Mouse (Mus musculus): Measurements from ENCODE around the gene Rcn2. TPM values are rescaled to one million over a fixed set of nuclear protein-coding genes. Genes with fewer than 3 reads are reported as not detected.

Rcn2 gene
- polyA plus RNA-seq, 1 experiment from 2014 or later = 320 TPM

GRCm38 (mm10) chr9:56068630-56069029, 27.0 kb downstream of the Rcn2 start:
- WGBS = 87% methylated on average over 1 of the region's 1 CpGs
- no peak for ATAC-seq (ENCODE audit: low FRiP score, low read depth)
- no peak overlapping the region for H3K4me2 ChIP-seq (replicated peaks)

GRCm38 (mm10) chr9:56072861-56073260, 31.2 kb downstream of the Rcn2 start:
- no peak overlapping the region for H3K27ac ChIP-seq
- peaks cover 29% of the 10 kb centered on the region for H3K36me3 ChIP-seq
- WGBS = 56% methylated on average over 2 of the region's 2 CpGs
- no peak overlapping the region for H3K9ac ChIP-seq
- no peak overlapping the region for H3K4me2 ChIP-seq (replicated peaks)
- H3K4me1 ChIP-seq = peaks cover 23% of the 10 kb centered on the region
- H3K9me3 ChIP-seq = no peaks in the 10 kb centered on the region
- no peak for ATAC-seq (ENCODE audit: low FRiP score, low read depth)
- no peaks in the 10 kb centered on the region for H3K27me3 ChIP-seq
- no peak overlapping the region for H3K4me3 ChIP-seq

More at GRCm38 (mm10) chr9:56068630-56069029, 27.0 kb downstream of the Rcn2 start:
- Histone ChIP-seq H3K36me3 (peaks cover 40% of the 10 kb centered on the region), H3K4me1 (0 out of 2 replicates have a peak, but pooled peaks cover 3% of the 10 kb centered on the region), H3K9ac (no peak overlapping the region), H3K4me3 (no peak overlapping the region), H3K27me3 (no peaks in the 10 kb centered on the region), H3K27ac (no peak overlapping the region), H3K9me3 (no peaks in the 10 kb centered on the region)

DNA sequence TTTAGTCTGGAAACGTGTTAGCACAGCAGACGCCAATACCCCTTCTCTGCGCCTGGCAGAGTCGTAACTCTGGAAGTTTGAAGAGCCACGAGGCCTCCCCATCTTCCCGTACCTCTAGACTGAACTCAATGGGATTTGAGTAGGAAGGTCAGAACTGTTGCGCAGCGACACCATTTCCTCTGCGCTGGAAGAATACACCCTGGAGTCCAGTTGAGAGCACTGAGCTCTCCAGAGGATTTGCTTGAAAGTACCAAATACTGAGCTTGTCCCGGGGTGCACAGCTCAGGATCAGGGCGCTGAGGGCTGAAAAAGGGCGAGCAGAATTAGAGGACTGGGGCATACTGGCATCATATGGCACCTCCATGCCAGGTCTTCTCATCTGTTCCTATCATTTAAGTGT, 33.2 kb downstream of the Rcn2 start:
- Histone ChIP-seq H3K27me3 (no peaks in the 10 kb centered on the region), H3K4me3 (no peak overlapping the region), H3K9ac (no peak overlapping the region), H3K4me2 (replicated peaks) (no peak overlapping the region), H3K9me3 (no peaks in the 10 kb centered on the region), H3K4me1 (peaks cover 23% of the 10 kb centered on the region), H3K27ac (no peak overlapping the region), H3K36me3 (peaks cover 32% of the 10 kb centered on the region)
- 55% methylated on average over 12 of the region's 12 CpGs for WGBS
- no peak for ATAC-seq (ENCODE audit: low FRiP score, low read depth)

DNA sequence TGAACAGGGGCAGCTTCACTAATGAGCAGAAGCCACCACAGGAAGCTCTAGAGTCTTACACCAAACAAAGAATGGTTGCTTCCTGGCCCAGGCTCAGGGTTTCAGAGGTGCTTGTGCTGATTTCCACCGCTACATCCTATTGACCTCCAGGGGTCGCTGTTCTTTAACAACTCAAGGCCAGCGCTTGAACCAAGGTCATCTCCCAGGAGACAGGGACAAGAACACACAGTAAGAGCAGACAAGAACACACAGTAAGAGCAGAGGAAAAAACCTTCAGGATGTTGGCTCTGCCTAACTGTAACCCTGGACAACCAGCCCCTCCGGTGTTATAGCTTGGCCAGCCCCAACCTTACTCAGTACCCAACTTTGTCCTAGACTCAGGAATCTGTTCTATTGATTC, 33.6 kb downstream of the Rcn2 start:
- ATAC-seq (ENCODE audit: low FRiP score, low read depth) = no peak
- 11% methylated on average over 4 of the region's 4 CpGs for WGBS
- no peak overlapping the region for H3K27ac ChIP-seq
- H3K36me3 ChIP-seq = peaks cover 35% of the 10 kb centered on the region
- H3K27me3 ChIP-seq = no peaks in the 10 kb centered on the region
- H3K9me3 ChIP-seq = no peaks in the 10 kb centered on the region
- no peak overlapping the region for H3K4me3 ChIP-seq
- H3K9ac ChIP-seq = 0 out of 2 replicates have a peak overlapping the region, but pooled peaks have one; percentile 1
- H3K4me2 ChIP-seq (replicated peaks) = no peak overlapping the region
- peaks cover 23% of the 10 kb centered on the region for H3K4me1 ChIP-seq

DNA sequence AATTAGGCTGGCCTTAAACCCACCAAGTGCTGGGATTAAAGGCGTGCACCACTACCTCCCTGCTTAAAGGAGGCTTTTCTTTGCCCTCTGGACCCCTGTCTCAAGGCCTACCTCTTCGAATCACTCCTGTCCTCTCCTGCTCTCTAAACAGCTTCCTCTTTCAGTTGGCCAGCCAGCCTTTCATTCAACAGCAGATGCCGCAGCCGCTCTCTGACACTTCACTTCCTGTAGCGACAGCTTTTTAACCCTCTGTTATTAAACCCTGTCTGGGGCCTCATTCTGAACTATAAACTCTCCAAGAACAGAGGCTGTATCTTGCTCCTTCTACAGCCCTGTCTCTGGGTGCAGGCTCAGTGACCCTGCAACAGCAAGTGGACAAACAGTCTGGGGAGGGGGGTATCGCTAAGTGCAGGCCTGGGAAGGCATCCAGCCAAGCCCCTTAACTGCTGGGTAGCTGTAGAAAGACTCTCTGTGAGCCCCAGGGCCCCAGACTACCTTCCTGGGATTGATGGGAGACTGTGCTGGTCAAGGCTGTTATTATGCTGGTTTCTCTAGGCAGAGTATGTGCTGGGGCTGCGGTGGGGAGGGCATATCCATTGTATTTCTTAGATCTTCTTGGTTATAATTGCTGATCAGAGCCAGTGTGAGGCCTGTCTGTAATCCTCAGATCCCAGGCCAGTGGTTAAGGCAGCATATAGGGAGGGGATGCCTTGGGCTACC, 34.4 kb downstream of the Rcn2 start:
- no peak for ATAC-seq (ENCODE audit: low FRiP score, low read depth)
- H3K9me3 ChIP-seq = no peaks in the 10 kb centered on the region
- no peaks in the 10 kb centered on the region for H3K27me3 ChIP-seq
- H3K4me2 ChIP-seq (replicated peaks) = peak overlapping the region; percentile 7; the same call in 1 of the 2 replicates
- 23% methylated on average over 7 of the region's 7 CpGs for WGBS
- H3K36me3 ChIP-seq = peaks cover 32% of the 10 kb centered on the region
- no peak overlapping the region for H3K9ac ChIP-seq
- no peak overlapping the region for H3K4me3 ChIP-seq
- H3K4me1 ChIP-seq = peaks cover 23% of the 10 kb centered on the region
- H3K27ac ChIP-seq = peak overlapping the region; percentile 40; the same call in 1 of the 2 replicates

DNA sequence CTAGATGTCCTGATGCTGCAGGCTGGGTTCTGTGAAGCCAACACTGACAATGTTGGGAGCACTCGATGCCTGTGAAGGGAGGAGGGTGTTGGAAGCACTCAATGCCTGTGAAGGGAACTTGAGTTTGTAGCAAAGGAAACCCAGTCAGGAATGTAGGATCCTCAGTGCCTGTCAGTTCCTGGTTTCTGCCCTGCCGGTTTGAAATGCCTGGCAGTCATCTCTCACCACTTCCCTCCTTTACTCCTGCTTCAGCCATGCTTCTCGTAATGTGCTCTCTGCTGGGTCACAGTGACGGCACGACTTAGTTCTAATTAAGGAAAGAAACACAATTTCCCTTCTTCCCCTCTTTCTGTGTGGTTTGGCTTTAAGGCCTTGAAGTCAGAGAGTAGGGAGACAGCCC, 37.9 kb downstream of the Rcn2 start:
- Histone ChIP-seq H3K27me3 (no peaks in the 10 kb centered on the region), H3K9ac (no peak overlapping the region), H3K36me3 (peaks cover 19% of the 10 kb centered on the region), H3K9me3 (no peaks in the 10 kb centered on the region), H3K4me3 (no peak overlapping the region), H3K4me2 (replicated peaks) (no peak overlapping the region), H3K27ac (no peak overlapping the region), H3K4me1 (peaks cover 23% of the 10 kb centered on the region)
- no peak for ATAC-seq (ENCODE audit: low FRiP score, low read depth)
- WGBS = 75% methylated on average over 5 of the region's 5 CpGs

GRCm38 (mm10) chr9:56086524-56086923, 44.9 kb downstream of the Rcn2 start:
- H3K27me3 ChIP-seq = no peaks in the 10 kb centered on the region
- H3K4me2 ChIP-seq (replicated peaks) = no peak overlapping the region
- H3K4me1 ChIP-seq = peaks cover 19% of the 10 kb centered on the region
- no peaks in the 10 kb centered on the region; the same call in 1 of the 2 replicates for H3K36me3 ChIP-seq
- H3K9me3 ChIP-seq = no peaks in the 10 kb centered on the region
- 85% methylated on average over 5 of the region's 5 CpGs for WGBS
- ATAC-seq (ENCODE audit: low FRiP score, low read depth) = no peak
- no peak overlapping the region for H3K4me3 ChIP-seq
- no peak overlapping the region for H3K9ac ChIP-seq
- H3K27ac ChIP-seq = no peak overlapping the region

DNA sequence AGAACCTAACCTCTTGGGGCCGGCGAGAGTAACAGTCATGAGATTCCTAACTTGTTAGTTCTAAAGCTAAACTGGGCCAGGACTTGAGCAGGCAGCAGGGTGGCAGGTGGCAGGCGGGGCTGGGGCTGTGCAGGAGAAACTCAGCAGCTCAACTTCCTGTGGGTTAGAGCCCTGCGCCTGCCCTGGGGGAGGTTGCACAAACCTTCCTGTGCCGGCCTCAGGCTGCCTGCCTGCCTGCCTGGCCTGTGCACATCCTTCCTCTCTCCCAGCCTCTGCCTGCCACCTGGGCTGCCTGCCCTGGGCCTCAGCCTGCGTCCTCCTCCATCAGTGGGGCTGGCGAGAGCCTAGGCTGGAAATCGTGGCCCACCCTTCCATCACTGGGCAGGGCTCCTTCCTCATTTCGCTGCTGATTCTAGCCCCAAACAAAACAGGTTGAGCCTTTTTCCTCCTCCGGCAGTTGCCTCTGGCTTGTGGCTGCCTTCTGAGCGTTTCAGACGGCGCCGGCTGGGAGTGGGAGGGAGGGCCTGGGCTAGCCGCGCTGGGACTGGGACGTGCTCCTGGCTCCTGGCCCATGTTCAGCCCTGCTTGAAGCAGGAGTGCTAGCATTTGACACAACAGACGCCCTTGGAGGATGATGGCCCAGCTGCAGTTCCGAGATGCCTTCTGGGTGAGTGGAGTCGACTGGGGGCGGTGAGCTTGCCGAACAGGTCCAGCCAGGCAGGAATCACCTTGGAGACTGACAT, 48.3 kb downstream of the Rcn2 start, which contains the start of gene Pstpip1:
TSS of gene Pstpip1 (plus strand) at position 185 of the 743 bp plus-strand sequence.
- Histone ChIP-seq H3K27me3 (no peaks in the 10 kb centered on the region), H3K9ac (peak within 1 kb of the TSS; percentile 56), H3K9me3 (no peaks in the 10 kb centered on the region), H3K36me3 (no peaks in the 10 kb centered on the region), H3K4me1 (peaks cover 19% of the 10 kb centered on the region), H3K4me2 (replicated peaks) (peak within 1 kb of the TSS; percentile 55), H3K4me3 (peak within 1 kb of the TSS; percentile 10), H3K27ac (peak within 1 kb of the TSS; percentile 79; the same call in 1 of the 2 replicates)
- ATAC-seq (ENCODE audit: low FRiP score, low read depth) = peak; percentile 78
- 14% methylated on average over 22 of the region's 22 CpGs for WGBS

DNA sequence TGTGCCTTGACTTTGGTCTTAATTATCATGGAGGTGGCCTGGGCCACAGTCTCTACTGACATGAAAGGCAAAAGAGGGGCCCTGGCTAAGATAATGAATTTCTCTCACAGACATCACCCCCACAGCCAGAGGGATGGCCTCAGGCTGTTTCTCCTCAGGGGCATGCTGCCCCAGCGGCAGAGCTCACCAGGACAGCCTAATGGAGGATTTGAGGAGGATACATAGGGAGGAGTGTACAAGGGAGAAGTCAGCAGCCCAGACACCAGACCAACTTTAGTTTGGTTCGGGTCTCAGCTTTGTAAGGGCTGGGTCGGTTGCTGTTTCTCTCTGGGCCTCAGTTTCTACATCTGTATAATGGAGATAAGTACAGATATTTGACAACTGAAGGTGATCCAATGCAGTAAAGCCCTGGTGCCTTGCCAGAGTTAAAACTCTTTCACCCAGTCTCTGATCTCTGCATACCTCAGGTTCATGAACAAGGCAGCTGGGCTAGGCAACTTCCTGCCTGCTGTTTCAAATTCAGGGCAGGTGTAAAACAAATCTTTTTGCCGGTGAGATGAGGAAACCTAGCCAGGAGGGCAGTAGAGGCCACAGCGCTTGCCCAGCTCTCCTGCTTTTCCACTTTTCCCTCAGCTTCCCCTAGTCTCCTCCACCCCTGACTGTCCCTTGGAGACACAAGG, 49.0 kb downstream of the Rcn2 start:
- peak overlapping the region; percentile 55 for H3K4me2 ChIP-seq (replicated peaks)
- no peak overlapping the region for H3K27ac ChIP-seq
- ATAC-seq (ENCODE audit: low FRiP score, low read depth) = no peak
- peak overlapping the region; percentile 10; the same call in 1 of the 2 replicates for H3K4me3 ChIP-seq
- no peaks in the 10 kb centered on the region for H3K9me3 ChIP-seq
- peak overlapping the region; percentile 56; the same call in 1 of the 2 replicates for H3K9ac ChIP-seq
- H3K4me1 ChIP-seq = peaks cover 19% of the 10 kb centered on the region
- H3K36me3 ChIP-seq = no peaks in the 10 kb centered on the region
- 60% methylated on average over 5 of the region's 5 CpGs for WGBS
- no peaks in the 10 kb centered on the region for H3K27me3 ChIP-seq

- H3K9me3 ChIP-seq = no peaks in the 10 kb centered on the region
- WGBS = 41% methylated on average over 2 of the region's 2 CpGs
- H3K4me1 ChIP-seq = peaks cover 19% of the 10 kb centered on the region
- H3K27ac ChIP-seq = no peak overlapping the region
- no peak overlapping the region for H3K4me3 ChIP-seq
- H3K4me2 ChIP-seq (replicated peaks) = no peak overlapping the region
- no peaks in the 10 kb centered on the region for H3K36me3 ChIP-seq
- no peaks in the 10 kb centered on the region for H3K27me3 ChIP-seq
- no peak for ATAC-seq (ENCODE audit: low FRiP score, low read depth)
- H3K9ac ChIP-seq = no peak overlapping the region
These were observed 50.5 kb downstream of the Rcn2 start for GRCm38 (mm10) chr9:56092102-56092501.

- H3K9ac ChIP-seq = no peak overlapping the region
- ATAC-seq (ENCODE audit: low FRiP score, low read depth) = no peak
- no peaks in the 10 kb centered on the region for H3K36me3 ChIP-seq
- no peak overlapping the region for H3K27ac ChIP-seq
- H3K4me1 ChIP-seq = no peaks in the 10 kb centered on the region
- no peak overlapping the region for H3K4me3 ChIP-seq
- 79% methylated on average over 4 of the region's 4 CpGs for WGBS
- no peak overlapping the region for H3K4me2 ChIP-seq (replicated peaks)
- no peaks in the 10 kb centered on the region for H3K9me3 ChIP-seq
- H3K27me3 ChIP-seq = no peaks in the 10 kb centered on the region
These were observed 56.1 kb downstream of the Rcn2 start for GRCm38 (mm10) chr9:56097584-56098298.
